Mouse (Mus musculus) erythroblast, embryonic 14.5 days (primary cell): ENCODE results near the gene Grin3b. TPM values are rescaled to one million over a fixed set of nuclear protein-coding genes. Genes with fewer than 3 reads are reported as not detected.

Experiments
- H3K27me3 ChIP-seq: 2 replicates; pipeline ENCODE4 v1.6.1; 2012; ENCODE audit warnings: inconsistent platforms; ENCODE audit not compliant: control insufficient read depth
- H3K36me3 ChIP-seq: 2 replicates; pipeline ENCODE4 v1.6.1; 2012; ENCODE audit warnings: mild to moderate bottlenecking, inconsistent platforms; ENCODE audit not compliant: control insufficient read depth
- H3K4me1 ChIP-seq: 2 replicates; pipeline ENCODE4 v1.6.1; 2012; ENCODE audit warnings: inconsistent platforms; ENCODE audit not compliant: control insufficient read depth
- H3K4me3 ChIP-seq: replicated peaks from 2 replicates; pipeline ENCODE3; 2012; ENCODE audit warnings: moderate library complexity, mild to moderate bottlenecking, inconsistent platforms
- H3K9me3 ChIP-seq: 2 replicates; pipeline ENCODE4 v1.6.1; 2012; ENCODE audit warnings: low read length, inconsistent platforms, mixed read lengths; ENCODE audit not compliant: control insufficient read depth
- GATA1 ChIP-seq: IDR thresholded peaks from 2 replicates; pipeline ENCODE4 v1.6.1; 2012; ENCODE audit warnings: low read length, inconsistent platforms, mixed read lengths
- TAL1 ChIP-seq: IDR thresholded peaks from 3 replicates; pipeline ENCODE4 v1.6.1; 2012; ENCODE audit warnings: low read length, inconsistent platforms, mixed read lengths
- polyA plus RNA-seq: library from polyadenylated mRNA; stranded (reverse); fragments of >175 nt; gene quantifications from 2 replicates; pipeline ENCODE4 v1.2.3, GENCODE M21; 2012

The Grin3b gene
- polyA plus RNA-seq, 1 experiment, result not detected

DNA sequence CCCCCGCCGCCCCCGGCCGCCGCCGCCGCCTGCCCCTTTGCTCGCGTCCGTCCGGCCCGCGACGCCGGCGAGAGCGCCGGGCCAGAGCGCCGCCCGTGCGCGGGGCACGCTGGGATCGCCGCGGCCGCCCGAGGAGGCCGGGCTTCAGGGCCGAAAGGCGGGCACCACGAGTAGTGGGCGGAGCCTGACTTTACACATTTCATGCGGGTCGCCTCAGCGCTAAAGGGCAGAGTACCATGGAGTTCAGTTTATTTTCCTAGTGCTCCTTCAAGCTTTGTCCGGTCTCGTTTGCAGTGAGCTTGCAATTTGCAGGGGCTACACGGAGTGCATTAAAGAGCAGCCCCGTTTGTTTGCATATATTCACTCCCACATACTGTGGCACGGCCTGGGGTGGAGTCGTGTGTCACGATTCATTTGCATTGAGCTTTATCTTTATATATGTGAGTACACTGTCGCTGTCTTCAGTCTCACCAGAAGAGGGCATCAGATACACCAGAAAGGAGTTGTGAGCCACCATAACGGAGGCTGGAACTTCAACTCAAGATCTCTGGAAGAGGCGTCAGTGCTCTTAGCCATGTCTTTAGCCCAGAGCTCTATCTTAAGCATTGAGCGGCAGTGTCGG, 13.8 kb downstream of the Grin3b start, which contains the start of gene Tmem259:
Gene Tmem259, minus strand, starts transcription at position 136 of the 622 bp plus-strand sequence.
- H3K36me3 ChIP-seq, result peaks cover 38% of the 10 kb centered on the region
- H3K9me3 ChIP-seq, result peaks cover 6% of the 10 kb centered on the region; the same call in 1 of the 2 replicates
- TF ChIP-seq GATA1, result no peak
- H3K4me3 ChIP-seq, result peak within 1 kb of the TSS; percentile 91
- peaks cover 23% of the 10 kb centered on the region for H3K27me3 ChIP-seq
- H3K4me1 ChIP-seq, result peaks cover 84% of the 10 kb centered on the region

DNA sequence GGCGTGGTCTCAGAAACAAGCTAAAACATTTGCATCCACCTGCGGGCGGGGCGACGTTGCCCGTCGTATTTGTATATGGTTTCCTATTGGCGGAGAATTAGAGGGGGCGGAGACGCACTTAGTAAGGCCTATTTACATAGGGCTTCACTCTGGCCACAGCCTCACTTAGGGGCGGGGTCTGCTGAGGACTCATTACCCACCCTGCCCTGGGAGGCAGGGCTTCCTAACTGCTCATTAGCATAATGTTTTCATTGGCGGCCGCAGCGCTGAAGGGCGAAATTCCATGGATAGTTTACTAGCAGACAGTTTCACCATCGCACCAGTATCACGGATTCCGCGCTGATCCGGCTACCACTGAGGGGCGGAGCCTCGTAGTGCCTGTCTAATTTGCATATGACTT, 14.4 kb downstream of the Grin3b start:
- TF ChIP-seq GATA1 (no peak), TAL1 (no peak)
- H3K27me3 ChIP-seq, result peaks cover 28% of the 10 kb centered on the region

DNA sequence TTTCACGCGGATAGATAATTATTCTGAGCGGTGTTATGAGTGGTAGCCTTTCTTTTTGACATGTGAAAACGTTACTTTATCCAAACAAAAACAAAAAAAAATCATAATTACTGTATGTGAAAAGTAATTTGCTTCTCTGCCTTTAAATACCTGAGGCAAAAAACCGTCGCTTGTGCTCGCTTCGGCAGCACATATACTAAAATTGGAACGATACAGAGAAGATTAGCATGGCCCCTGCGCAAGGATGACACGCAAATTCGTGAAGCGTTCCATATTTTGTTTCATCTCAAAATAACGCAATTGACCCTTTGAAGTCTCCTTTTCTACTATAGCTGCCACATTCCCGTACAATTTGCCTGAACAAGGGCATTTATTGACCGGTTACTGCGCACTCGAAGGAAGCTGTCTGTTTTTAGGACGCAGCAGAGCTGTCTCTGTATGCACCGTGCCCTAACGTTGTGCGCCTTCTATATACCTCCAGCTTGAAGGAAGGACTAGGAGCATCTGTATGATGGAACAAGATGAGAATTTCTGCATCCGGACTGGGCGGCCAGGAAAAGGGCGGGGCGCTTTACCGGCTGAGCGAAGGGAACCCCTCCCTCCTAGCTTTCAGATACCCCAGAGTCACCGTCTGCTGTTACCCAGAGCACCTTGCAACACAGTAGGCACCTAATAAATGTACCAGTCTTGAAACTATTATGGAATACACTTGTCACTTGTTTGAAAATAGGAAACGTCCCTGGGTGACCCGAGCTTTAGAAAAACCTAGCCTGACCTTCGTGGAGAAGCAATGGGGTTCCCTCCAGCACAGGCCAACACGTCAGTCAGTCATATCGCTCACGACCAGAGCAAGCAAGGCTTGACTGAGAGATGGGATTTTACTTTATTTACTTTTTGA, 15.1 kb downstream of the Grin3b start:
- peaks cover 4% of the 10 kb centered on the region; the same call in 1 of the 2 replicates for H3K9me3 ChIP-seq
- peak overlapping the region; percentile 91 for H3K4me3 ChIP-seq
- peaks cover 32% of the 10 kb centered on the region for H3K27me3 ChIP-seq
- peaks cover 26% of the 10 kb centered on the region for H3K36me3 ChIP-seq
- TF ChIP-seq TAL1 (no peak), GATA1 (no peak)
- peaks cover 88% of the 10 kb centered on the region for H3K4me1 ChIP-seq

More for the DNA sequence above, 14.4 kb downstream of the Grin3b start:
- Histone ChIP-seq H3K9me3 (peaks cover 4% of the 10 kb centered on the region; the same call in 1 of the 2 replicates), H3K36me3 (peaks cover 33% of the 10 kb centered on the region), H3K4me1 (peaks cover 86% of the 10 kb centered on the region), H3K4me3 (peak overlapping the region; percentile 91)

DNA sequence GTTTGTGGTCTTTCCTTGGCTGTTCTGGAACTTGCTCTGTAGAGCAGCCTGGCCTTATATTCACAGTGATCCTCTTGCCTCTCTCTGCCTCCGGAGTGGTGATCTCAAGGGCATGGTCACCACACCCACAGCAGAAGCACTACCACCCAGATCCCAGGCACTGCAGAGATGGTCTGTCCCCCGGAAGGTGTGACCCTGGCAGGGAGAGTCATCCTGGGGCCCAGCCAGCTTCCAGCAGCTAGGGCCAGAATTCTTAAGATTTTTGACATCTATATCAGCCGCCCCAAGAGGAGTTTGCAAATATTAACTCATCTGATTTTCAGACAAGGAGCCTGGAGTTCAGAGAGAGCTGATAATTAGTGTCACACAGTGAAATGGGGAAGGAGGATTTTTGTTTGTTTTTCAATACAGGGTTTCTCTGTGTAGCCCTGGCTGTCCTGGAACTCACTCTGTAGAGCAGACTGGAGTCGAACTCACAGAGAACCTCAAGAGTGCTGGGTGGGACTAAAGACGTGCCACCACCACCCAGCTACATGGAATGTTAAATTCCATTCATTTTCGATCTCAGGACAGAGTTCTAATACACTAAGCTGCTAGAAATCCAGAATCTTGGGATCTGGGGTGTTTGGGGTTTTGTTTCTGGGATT, 15.8 kb downstream of the Grin3b start:
- H3K4me1 ChIP-seq, result peaks cover 85% of the 10 kb centered on the region
- H3K27me3 ChIP-seq, result peaks cover 38% of the 10 kb centered on the region
- no peak for TF ChIP-seq GATA1
- no peak for TF ChIP-seq TAL1
- H3K36me3 ChIP-seq, result peaks cover 18% of the 10 kb centered on the region
- peaks cover 8% of the 10 kb centered on the region for H3K9me3 ChIP-seq
- H3K4me3 ChIP-seq, result peak overlapping the region; percentile 91

DNA sequence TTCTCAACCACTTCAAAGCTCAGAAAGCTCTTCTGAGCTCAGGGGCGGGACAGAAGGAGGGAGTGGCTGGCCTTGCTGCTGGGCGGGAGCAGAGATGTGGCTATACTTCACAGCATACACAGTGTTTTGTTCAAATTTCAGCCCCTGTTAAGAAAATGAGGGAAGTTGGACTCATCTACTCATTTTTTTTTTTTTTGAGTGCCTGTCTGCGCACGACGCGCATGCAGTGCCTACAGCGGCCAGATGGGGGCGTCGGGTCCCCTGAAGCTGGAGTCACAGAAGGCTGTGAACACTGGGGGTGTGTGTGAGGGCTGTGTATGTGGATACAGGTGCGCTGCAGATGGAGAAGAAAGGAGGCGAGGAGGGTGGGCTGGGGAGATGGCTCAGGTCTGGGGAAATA, 16.4 kb downstream of the Grin3b start:
- H3K9me3 ChIP-seq, result peaks cover 14% of the 10 kb centered on the region
- peak overlapping the region; percentile 91 for H3K4me3 ChIP-seq
- H3K36me3 ChIP-seq, result peaks cover 12% of the 10 kb centered on the region
- H3K4me1 ChIP-seq, result peaks cover 79% of the 10 kb centered on the region
- peaks cover 38% of the 10 kb centered on the region for H3K27me3 ChIP-seq
- TF ChIP-seq TAL1 (no peak), GATA1 (no peak)

DNA sequence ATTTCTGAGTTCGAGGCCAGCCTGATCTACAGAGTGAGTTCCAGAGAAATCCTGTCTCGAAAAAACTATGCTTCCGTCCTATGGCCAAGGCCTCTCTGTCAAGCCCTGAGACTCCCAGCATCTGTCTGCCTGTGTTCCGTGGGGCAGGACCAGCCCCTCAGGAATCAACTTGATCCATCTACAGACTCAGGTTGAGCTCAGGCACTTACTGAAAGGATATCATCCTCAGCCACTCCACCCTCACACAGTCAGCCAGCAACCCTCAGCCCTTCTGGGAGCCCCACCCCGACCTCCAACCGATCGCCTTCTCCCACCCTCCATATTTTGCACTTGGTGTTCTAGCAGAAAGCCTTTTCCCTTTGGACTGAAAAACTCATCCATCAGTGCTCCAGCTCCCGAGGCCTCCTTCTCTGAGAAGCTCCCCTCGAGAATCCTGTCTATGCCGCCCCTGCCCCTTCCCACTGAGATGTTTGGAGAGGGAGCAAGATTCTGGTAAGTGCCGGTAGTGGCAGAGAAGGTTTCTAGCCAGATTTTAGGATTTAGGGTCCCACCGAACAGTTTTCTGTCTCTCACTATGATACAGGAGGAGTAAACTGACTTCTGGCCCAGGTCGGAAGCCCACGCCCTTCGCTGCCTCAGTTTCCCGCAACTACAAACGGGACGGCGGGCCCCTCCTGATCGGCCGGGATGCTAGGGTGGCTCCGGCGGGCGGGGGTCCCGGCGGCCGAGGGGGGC, 17.4 kb downstream of the Grin3b start:
- peaks cover 38% of the 10 kb centered on the region for H3K27me3 ChIP-seq
- peaks cover 5% of the 10 kb centered on the region for H3K36me3 ChIP-seq
- H3K9me3 ChIP-seq, result peaks cover 21% of the 10 kb centered on the region
- peak overlapping the region; percentile 60 for H3K4me3 ChIP-seq
- peaks cover 71% of the 10 kb centered on the region for H3K4me1 ChIP-seq
- TF ChIP-seq GATA1 (no peak), TAL1 (no peak)

DNA sequence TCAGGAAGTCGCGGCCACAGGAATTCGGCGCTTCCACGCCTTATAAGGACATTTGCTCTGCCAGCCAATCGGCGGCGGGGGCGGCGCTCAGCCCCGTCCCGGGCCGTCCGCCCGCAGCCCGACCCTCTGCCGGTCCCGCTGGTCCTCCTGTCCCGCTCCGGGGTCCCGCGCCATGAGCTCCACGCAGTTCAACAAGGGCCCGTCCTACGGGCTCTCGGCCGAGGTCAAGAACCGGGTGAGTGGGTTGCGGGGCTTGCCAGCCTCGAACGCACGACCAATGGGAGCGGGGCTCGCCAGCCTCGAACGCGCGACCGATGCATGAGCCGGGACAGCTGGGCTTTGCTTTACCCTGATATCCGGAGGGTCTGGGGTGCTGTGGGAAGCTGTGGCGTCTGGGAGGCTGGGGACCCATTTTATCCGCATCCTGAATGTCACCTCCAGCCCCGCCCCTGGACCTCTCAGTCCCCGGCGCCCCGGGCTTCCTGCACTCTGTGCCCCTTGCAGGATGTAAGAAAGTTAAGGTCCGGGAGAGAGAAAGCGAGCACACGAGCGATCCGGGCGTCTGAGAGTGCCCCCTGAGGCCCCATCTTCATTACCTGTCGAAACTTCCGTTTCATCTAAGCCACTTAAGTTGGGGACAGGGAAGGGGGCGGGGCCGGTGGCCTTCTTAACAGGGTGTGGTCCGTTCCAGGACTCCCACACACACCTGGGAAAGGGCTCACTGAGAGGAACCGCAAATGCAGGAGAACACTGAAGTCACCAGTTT, 18.2 kb downstream of the Grin3b start, which contains the start of gene Cnn2:
Gene Cnn2, plus strand, starts transcription at position 79 of the 766 bp plus-strand sequence.
- peaks cover 69% of the 10 kb centered on the region for H3K4me1 ChIP-seq
- peaks cover 38% of the 10 kb centered on the region for H3K27me3 ChIP-seq
- TF ChIP-seq TAL1 (no peak), GATA1 (no peak)
- H3K9me3 ChIP-seq, result peaks cover 21% of the 10 kb centered on the region
- H3K36me3 ChIP-seq, result no peaks in the 10 kb centered on the region; the same call in 1 of the 2 replicates
- H3K4me3 ChIP-seq, result peak within 1 kb of the TSS; percentile 60

DNA sequence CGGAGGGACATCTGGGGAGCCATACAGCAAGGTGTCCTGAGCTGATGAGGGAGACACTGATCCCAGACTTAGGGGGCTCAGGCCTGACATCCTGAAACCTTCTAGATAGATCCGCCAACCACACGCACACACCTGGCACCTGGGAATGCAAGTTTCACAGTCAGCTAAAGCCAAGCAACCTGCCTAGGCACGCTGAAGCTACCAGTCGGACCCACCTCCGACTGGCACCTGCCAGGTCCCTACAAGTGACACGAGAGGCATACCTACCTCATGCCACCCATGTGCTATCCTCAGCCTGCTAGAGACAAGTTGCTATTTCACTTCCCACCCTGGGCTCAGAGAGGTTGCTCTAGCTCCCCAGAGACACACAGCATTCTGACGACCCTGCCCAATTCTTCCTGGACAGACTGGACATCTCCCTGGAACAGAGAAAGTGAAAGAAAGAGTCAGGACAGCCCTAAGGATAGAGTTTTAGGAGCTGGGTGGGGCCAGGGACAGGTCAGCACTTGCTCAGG, 18.8 kb downstream of the Grin3b start:
- H3K27me3 ChIP-seq, result peaks cover 38% of the 10 kb centered on the region
- H3K4me1 ChIP-seq, result peaks cover 69% of the 10 kb centered on the region
- no peaks in the 10 kb centered on the region; the same call in 1 of the 2 replicates for H3K36me3 ChIP-seq
- peaks cover 21% of the 10 kb centered on the region for H3K9me3 ChIP-seq
- H3K4me3 ChIP-seq, result peak overlapping the region; percentile 60
- TF ChIP-seq GATA1 (no peak), TAL1 (no peak)
